Mouse (Mus musculus) adipocyte (in vitro differentiated cells): ENCODE results near the gene Tmem258.
A peak's percentile ranks its signal among the peaks of the same experiment; 100 is the strongest.

ENCODE experiments used
- DNase-seq: peaks from one replicate; pipeline ENCODE4 v3.0.0-alpha.2; 2016; ENCODE audit warnings: low spot score

Gene Tmem258

GRCm38 (mm10) chr19:10223561-10223960 is 19.7 kb downstream of the Tmem258 start:
- no peak for DNase-seq

GRCm38 (mm10) chr19:10224637-10225453 is 21.0 kb downstream of the Tmem258 start:
- DNase-seq, result no peak

DNA sequence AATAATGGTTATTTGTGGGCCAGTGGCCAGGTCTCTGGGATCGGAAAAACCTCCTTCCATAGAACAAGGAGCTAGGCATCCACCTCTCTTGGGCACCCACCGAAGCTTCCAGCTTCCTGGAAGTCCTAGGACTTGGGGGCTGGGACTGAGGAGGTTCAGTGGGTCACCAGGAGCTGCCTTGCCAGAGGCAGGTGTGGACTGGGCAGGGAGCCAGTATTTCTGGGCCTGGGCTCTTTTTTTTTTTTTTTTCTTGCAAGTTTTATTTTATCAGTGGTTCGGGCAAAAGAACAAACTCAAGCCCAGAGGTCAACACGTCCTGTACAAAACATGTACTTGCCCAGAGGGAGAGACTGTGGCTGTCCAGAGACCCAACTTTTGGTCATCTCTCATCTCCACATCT is 22.0 kb downstream of the Tmem258 start:
- DNase-seq, result no peak

DNA sequence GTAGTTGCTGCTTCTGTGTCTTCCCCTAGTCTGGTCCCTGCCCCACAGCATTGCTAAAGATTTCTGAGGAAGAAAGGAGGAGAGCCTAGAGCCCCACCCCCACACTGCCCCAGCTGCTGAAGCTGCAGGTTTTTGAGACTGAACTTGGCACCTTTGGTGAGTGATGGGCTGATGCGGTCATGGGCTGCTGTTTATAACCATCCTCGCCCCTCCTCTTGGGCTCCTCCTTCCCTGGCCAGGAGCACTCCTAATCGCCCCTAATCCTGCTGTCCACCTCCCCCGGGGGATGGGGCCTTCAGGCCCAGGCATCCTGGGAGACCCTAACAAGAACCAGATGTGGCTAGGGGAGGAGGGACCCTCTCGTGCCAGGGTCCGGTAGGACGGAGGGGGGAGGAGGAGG is 27.2 kb downstream of the Tmem258 start:
- DNase-seq, result no peak

GRCm38 (mm10) chr19:10231871-10232270 is 28.1 kb downstream of the Tmem258 start:
- no peak for DNase-seq

- DNase-seq, result no peak
These were observed 28.7 kb downstream of the Tmem258 start for GRCm38 (mm10) chr19:10232327-10233017.

DNA sequence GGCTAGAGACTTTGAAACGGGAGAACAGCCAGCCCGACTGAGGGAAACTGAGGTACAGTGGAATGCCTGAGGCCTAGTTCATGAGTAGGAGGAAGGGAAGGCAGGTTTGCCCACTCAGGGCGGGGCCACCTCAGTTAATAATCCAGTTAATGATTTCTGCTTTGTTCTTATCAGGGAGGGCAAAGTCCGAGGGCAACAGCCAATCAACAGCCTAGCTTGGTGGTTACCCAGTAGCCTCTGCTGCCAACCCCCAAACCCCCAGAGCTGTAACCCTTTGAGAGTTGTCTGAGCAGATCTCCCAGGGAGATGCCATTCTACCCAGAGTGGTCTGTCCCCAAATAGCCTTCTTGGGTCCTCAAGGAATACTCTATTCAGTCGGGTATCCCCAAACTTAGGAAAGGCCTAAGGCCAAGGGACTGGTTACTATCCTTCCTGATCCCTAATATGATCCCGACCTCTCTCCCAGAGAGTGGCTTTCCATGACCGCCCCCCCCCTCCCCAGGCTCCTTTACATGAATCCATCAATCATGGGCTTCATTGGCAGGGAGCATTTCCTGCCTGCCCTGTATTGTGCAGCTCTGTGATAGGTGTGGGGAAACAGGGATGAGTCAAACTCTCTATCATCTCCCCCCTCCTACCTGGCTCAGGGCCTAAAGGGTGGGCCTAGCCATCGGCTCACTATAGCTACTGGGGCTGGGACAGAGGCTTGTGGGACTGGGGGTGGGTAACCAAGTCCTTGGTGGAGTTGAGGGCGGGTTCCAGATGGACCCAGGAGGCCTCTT is 32.2 kb downstream of the Tmem258 start:
- DNase-seq, result no peak

GRCm38 (mm10) chr19:10238477-10238876 is 34.7 kb downstream of the Tmem258 start:
- no peak for DNase-seq

- DNase-seq, result no peak
These were observed 35.6 kb downstream of the Tmem258 start for GRCm38 (mm10) chr19:10239419-10239818.

DNA sequence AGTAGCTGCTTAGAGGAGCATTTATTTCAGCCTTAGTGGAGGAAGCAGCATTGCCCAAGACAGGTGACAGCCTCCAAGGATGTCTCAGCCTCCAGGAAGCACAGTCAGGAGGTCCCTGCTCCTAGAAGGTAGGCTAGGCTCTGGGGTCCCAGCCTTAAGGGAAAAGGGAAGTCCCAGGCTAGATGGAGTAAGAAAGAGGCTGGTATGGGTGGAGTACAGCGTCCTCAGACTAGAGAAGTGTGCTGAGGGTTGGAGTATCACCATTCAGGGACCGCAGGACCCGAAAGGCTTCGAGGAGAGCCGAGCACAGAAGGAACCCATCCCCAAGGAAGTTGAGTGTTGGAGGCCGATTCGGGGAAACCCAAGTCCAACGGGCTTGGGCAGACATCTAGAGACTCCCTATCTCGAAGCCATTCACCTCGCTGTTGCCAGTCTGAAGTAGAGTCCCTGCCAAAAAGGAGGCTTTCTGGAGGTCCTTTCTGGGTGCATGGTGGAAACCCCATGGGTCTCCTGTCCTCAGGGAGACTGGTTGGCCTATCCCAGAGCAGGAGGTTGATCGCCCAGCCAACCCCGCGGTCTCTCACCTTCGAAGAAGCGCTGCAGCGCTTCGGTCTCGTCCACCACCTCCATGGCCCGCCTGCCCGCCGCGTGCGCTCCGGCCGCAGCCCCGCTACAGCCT is 36.3 kb downstream of the Tmem258 start:
- no peak for DNase-seq

GRCm38 (mm10) chr19:10240654-10241305 is 37.0 kb downstream of the Tmem258 start, which contains the start of gene Myrf:
Gene Myrf, minus strand, starts transcription at chr19:10240748.
- DNase-seq, result no peak

DNA sequence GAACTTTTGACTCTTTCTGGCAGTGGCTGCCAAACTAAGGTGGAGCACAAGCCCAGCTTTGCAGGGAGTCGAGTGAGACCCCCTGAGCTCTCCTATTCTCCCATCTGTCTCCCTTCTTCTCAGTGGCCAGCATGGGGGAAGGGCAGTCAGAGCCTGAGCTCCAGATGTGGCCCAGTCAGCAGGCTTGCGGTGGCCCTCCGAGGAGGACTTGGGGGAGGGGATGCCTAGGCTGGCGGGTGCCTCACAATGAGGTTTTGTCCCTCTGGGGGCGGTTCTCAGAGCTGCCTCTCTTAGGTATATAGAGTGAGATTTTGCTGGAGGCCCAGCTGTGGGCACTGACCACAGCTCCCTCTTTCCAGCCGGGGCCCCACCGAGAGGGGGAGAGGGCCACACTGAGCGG is 39.1 kb downstream of the Tmem258 start:
- DNase-seq, result no peak

GRCm38 (mm10) chr19:10244183-10244582 is 40.4 kb downstream of the Tmem258 start:
- DNase-seq, result peak; percentile 74

GRCm38 (mm10) chr19:10247165-10247564 is 43.4 kb downstream of the Tmem258 start:
- DNase-seq, result no peak

- DNase-seq, result no peak
These were observed 44.3 kb downstream of the Tmem258 start for GRCm38 (mm10) chr19:10248128-10248527.
